Mouse (Mus musculus) small intestine, adult 2 months (tissue): ENCODE results near the gene Zfp524.
"Not testable (repeated sequence)": the region's sequence is repeated elsewhere in the genome, so short reads cannot be mapped to it uniquely, and the experiment has no call there.

Experiments
- CTCF ChIP-seq: fragments of 200-500 bp; IDR thresholded peaks from 2 replicates; pipeline ENCODE4 v1.5.1; 2012; ENCODE audit warnings: low read depth, mild to moderate bottlenecking, control low read depth, inconsistent platforms, low read length, moderate library complexity, mixed read lengths; ENCODE audit not compliant: insufficient replicate concordance, insufficient read length; ENCODE audit errors: extremely low read depth
- POLR2A ChIP-seq: fragments of 200-500 bp; IDR thresholded peaks from 2 replicates; pipeline ENCODE4 v1.6.1; 2012; ENCODE audit warnings: low read depth, mild to moderate bottlenecking, control low read depth, inconsistent platforms, low read length, moderate library complexity

DNA sequence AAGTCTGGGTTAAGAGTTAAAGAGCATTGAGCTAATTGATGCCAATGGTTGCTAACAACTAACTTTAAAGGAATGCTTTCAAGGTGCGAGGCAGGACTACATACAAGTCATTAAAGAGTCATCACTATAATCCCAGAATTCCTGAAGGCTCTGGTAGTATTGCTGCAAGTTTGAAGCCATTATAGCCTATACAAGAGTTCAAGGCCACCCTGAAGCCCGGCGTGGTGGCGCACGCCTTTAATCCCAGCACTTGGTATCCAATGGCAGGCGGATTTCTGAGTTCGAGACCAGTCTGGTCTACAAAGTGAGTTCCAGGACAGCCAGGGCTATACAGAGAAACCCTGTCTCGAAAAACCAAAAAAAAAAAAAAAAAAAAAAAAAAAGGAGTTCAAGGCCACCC lies 5.4 kb downstream of the Zfp524 start:
- TF ChIP-seq CTCF, POLR2A: not testable (repeated sequence)
